Mouse (Mus musculus): ENCODE results near the gene Mecom. TPM values are rescaled to one million over a fixed set of nuclear protein-coding genes. Genes with fewer than 3 reads are reported as not detected.
"Not testable (repeated sequence)": the region's sequence is repeated elsewhere in the genome, so short reads cannot be mapped to it uniquely, and the experiment has no call there.

Mecom gene
- polyA plus RNA-seq, 1 experiment from 2014 or later: 68.8 TPM

GRCm38 (mm10) chr3:30428877-30429276 lies 118.9 kb downstream of the Mecom start:
- no peaks in the 10 kb centered on the region for H3K27me3 ChIP-seq

DNA sequence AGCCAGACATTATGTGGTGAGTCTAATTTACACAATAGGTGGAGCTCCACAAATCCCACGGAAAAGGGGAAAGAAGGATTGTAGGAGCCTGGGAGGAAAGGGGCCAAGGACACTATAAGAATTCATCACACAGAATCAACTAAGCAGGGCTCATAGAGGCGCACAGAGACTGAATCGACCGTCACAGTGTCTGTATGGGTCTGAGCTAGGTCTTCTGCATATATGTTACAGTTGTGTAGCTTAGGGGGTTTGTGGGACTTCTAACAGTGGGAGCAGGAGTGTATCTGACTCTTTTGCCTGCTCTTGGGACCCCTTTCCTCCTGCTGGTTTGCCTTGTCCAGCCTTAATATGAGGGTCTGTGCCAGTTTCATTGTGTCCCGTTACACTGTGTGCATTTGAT lies 123.8 kb downstream of the Mecom start:
- Histone ChIP-seq H3K36me3 (no peaks in the 10 kb centered on the region; the same call in 1 of the 2 replicates), H3K4me1 (0 out of 2 replicates have a peak, but pooled peaks cover 4% of the 10 kb centered on the region), H3K9ac (no peak overlapping the region), H3K27me3 (no peaks in the 10 kb centered on the region), H3K4me2 (no peak overlapping the region), H3K4me3 (no peak overlapping the region), H3K27ac (no peak overlapping the region), H3K9me3 (no peaks in the 10 kb centered on the region)
- no peak for ATAC-seq (ENCODE audit: borderline replicate concordance, extremely low read depth, low FRiP score, low TSS enrichment)
- 87% methylated on average over 5 of the region's 5 CpGs for WGBS

More at GRCm38 (mm10) chr3:30428877-30429276, 118.9 kb downstream of the Mecom start:
- no peak for ATAC-seq (ENCODE audit: borderline replicate concordance, extremely low read depth, low FRiP score, low TSS enrichment)
- H3K27ac ChIP-seq: no peak overlapping the region
- no peaks in the 10 kb centered on the region for H3K9me3 ChIP-seq
- no peak overlapping the region for H3K9ac ChIP-seq
- no peak overlapping the region for H3K4me3 ChIP-seq
- H3K4me2 ChIP-seq: no peak overlapping the region
- WGBS: 66% methylated on average over 5 of the region's 5 CpGs
- H3K36me3 ChIP-seq: no peaks in the 10 kb centered on the region; the same call in 1 of the 2 replicates
- H3K4me1 ChIP-seq: no peaks in the 10 kb centered on the region

- not testable (repeated sequence) for ATAC-seq (ENCODE audit: borderline replicate concordance, extremely low read depth, low FRiP score, low TSS enrichment); H3K27ac ChIP-seq
Measured at GRCm38 (mm10) chr3:30421948-30422347, 125.9 kb downstream of the Mecom start.

GRCm38 (mm10) chr3:30420899-30421298 lies 126.9 kb downstream of the Mecom start:
- Histone ChIP-seq H3K9me3 (no peaks in the 10 kb centered on the region), H3K27me3 (no peaks in the 10 kb centered on the region), H3K4me3 (no peak overlapping the region), H3K4me2 (no peak overlapping the region), H3K9ac (no peak overlapping the region), H3K27ac (no peak overlapping the region), H3K4me1 (peaks cover 15% of the 10 kb centered on the region; the same call in 1 of the 2 replicates), H3K36me3 (no peaks in the 10 kb centered on the region; the same call in 1 of the 2 replicates)
- ATAC-seq (ENCODE audit: borderline replicate concordance, extremely low read depth, low FRiP score, low TSS enrichment): no peak
- 75% methylated on average over 5 of the region's 5 CpGs for WGBS

More at GRCm38 (mm10) chr3:30421948-30422347, 125.9 kb downstream of the Mecom start:
- not testable (repeated sequence) for H3K36me3 ChIP-seq, H3K9me3 ChIP-seq, H3K9ac ChIP-seq, H3K4me3 ChIP-seq, H3K27me3 ChIP-seq, H3K4me2 ChIP-seq
- WGBS: 98% methylated on average over 4 of the region's 4 CpGs
- peaks cover 15% of the 10 kb centered on the region; the same call in 1 of the 2 replicates for H3K4me1 ChIP-seq

DNA sequence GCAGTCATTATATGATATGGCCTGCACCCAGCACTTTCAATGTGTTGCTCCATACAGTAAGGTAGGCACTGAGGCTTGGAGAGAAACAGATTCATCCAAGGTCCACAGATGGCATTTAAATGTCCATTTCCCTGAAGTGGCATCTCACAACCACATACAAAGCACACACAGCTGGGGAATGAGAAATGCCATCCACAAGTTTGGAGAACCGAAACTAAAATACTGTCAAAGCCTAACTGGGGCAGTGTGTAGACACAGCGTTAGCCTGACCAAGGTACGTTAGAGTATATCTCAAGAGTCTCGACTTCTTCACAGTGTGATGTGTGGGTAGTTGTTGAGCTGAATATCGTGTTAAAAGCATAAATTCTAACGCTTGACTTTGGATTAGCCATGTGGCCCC lies 133.6 kb downstream of the Mecom start:
- no peak overlapping the region for H3K4me2 ChIP-seq

GRCm38 (mm10) chr3:30410778-30411177 lies 137.0 kb downstream of the Mecom start:
- H3K36me3 ChIP-seq: no peaks in the 10 kb centered on the region
- no peaks in the 10 kb centered on the region for H3K9me3 ChIP-seq
- 0 out of 2 replicates have a peak, but pooled peaks cover 2% of the 10 kb centered on the region for H3K4me1 ChIP-seq
- no peak overlapping the region for H3K4me2 ChIP-seq
- WGBS: 64% methylated on average over 4 of the region's 4 CpGs
- no peak overlapping the region for H3K27ac ChIP-seq
- no peak overlapping the region for H3K9ac ChIP-seq
- ATAC-seq (ENCODE audit: borderline replicate concordance, extremely low read depth, low FRiP score, low TSS enrichment): no peak
- H3K4me3 ChIP-seq: no peak overlapping the region
- H3K27me3 ChIP-seq: no peaks in the 10 kb centered on the region

More for the DNA sequence above, 133.6 kb downstream of the Mecom start:
- Histone ChIP-seq H3K4me1 (peaks cover 14% of the 10 kb centered on the region; the same call in 1 of the 2 replicates), H3K9ac (no peak overlapping the region), H3K9me3 (no peaks in the 10 kb centered on the region), H3K36me3 (no peaks in the 10 kb centered on the region), H3K4me3 (no peak overlapping the region), H3K27ac (no peak overlapping the region), H3K27me3 (no peaks in the 10 kb centered on the region)
- ATAC-seq (ENCODE audit: borderline replicate concordance, extremely low read depth, low FRiP score, low TSS enrichment): no peak
- WGBS: 79% methylated on average over 6 of the region's 6 CpGs

- WGBS: 71% methylated on average over 4 of the region's 4 CpGs
- no peak overlapping the region for H3K4me2 ChIP-seq
- no peaks in the 10 kb centered on the region for H3K4me1 ChIP-seq
- no peak for ATAC-seq (ENCODE audit: borderline replicate concordance, extremely low read depth, low FRiP score, low TSS enrichment)
- H3K4me3 ChIP-seq: no peak overlapping the region
- H3K27ac ChIP-seq: no peak overlapping the region
- no peaks in the 10 kb centered on the region for H3K9me3 ChIP-seq
- no peaks in the 10 kb centered on the region for H3K36me3 ChIP-seq
- H3K27me3 ChIP-seq: no peaks in the 10 kb centered on the region
- H3K9ac ChIP-seq: no peak overlapping the region
Measured at GRCm38 (mm10) chr3:30404821-30405220, 143.0 kb downstream of the Mecom start.

GRCm38 (mm10) chr3:30398911-30399310 lies 148.9 kb downstream of the Mecom start:
- no peak overlapping the region for H3K9ac ChIP-seq
- H3K4me1 ChIP-seq: no peaks in the 10 kb centered on the region
- H3K27me3 ChIP-seq: no peaks in the 10 kb centered on the region
- no peak for ATAC-seq (ENCODE audit: borderline replicate concordance, extremely low read depth, low FRiP score, low TSS enrichment)
- H3K4me3 ChIP-seq: no peak overlapping the region
- 54% methylated on average over 7 of the region's 7 CpGs for WGBS
- no peak overlapping the region for H3K4me2 ChIP-seq
- no peaks in the 10 kb centered on the region for H3K36me3 ChIP-seq
- H3K27ac ChIP-seq: no peak overlapping the region
- H3K9me3 ChIP-seq: no peaks in the 10 kb centered on the region

DNA sequence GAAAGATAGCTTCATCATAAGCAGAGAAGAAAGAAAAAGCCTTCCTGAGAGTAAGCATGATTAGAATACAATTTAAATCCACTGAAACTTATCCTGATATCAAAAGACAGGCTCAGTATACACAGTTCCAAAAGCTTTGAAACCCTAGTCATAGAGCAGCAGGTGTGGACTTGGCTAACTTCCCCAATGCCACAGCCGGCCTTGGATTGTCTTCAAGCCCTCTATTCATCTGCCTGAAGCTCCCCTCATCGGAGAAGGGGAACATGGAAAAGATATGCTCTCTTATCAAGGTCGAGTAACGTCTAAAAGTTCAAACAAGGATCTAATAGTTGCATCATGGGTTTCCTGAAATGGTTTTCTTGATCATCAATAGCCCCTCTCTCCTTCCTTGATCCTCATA lies 152.9 kb downstream of the Mecom start:
- H3K9me3 ChIP-seq: no peaks in the 10 kb centered on the region
- H3K27ac ChIP-seq: no peak overlapping the region
- no peak overlapping the region for H3K9ac ChIP-seq
- no peaks in the 10 kb centered on the region for H3K36me3 ChIP-seq
- H3K4me1 ChIP-seq: peaks cover 19% of the 10 kb centered on the region
- no peaks in the 10 kb centered on the region for H3K27me3 ChIP-seq
- 65% methylated on average over 4 of the region's 4 CpGs for WGBS
- ATAC-seq (ENCODE audit: borderline replicate concordance, extremely low read depth, low FRiP score, low TSS enrichment): no peak
- no peak overlapping the region for H3K4me2 ChIP-seq
- H3K4me3 ChIP-seq: no peak overlapping the region

GRCm38 (mm10) chr3:30392662-30393061 lies 155.1 kb downstream of the Mecom start:
- no peaks in the 10 kb centered on the region for H3K9me3 ChIP-seq
- H3K27me3 ChIP-seq: no peaks in the 10 kb centered on the region
- H3K4me1 ChIP-seq: peaks cover 19% of the 10 kb centered on the region
- ATAC-seq (ENCODE audit: borderline replicate concordance, extremely low read depth, low FRiP score, low TSS enrichment): no peak
- H3K4me2 ChIP-seq: no peak overlapping the region
- H3K9ac ChIP-seq: no peak overlapping the region
- no peak overlapping the region for H3K4me3 ChIP-seq
- WGBS: 52% methylated on average over 4 of the region's 4 CpGs
- H3K36me3 ChIP-seq: no peaks in the 10 kb centered on the region
- no peak overlapping the region; the same call in 1 of the 2 replicates for H3K27ac ChIP-seq

DNA sequence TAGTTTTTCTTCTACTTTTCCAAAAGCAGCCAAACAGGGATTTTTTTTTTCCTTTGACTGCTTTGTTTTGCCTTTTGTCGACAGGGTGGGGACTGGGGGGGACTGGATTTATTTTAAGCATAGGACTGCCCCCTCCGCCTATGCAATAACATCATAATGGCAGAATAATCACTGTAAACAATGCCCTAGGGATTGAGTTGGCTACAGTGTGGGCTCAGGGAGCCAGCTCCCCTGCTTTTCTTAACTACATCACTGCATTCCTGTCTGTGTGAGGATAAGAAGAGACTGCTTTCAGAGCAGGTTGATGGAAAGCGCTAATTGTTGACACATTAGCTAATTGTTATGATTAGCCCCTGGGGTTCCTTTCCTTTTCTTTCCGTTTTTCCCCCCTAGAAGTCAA lies 155.6 kb downstream of the Mecom start:
- Histone ChIP-seq H3K4me2 (no peak overlapping the region), H3K9ac (no peak overlapping the region), H3K36me3 (no peaks in the 10 kb centered on the region), H3K4me3 (no peak overlapping the region), H3K9me3 (no peaks in the 10 kb centered on the region), H3K4me1 (peaks cover 19% of the 10 kb centered on the region), H3K27me3 (no peaks in the 10 kb centered on the region), H3K27ac (peak overlapping the region; percentile 6; the same call in 1 of the 2 replicates)
- WGBS: 22% methylated on average over 4 of the region's 4 CpGs
- no peak for ATAC-seq (ENCODE audit: borderline replicate concordance, extremely low read depth, low FRiP score, low TSS enrichment)

DNA sequence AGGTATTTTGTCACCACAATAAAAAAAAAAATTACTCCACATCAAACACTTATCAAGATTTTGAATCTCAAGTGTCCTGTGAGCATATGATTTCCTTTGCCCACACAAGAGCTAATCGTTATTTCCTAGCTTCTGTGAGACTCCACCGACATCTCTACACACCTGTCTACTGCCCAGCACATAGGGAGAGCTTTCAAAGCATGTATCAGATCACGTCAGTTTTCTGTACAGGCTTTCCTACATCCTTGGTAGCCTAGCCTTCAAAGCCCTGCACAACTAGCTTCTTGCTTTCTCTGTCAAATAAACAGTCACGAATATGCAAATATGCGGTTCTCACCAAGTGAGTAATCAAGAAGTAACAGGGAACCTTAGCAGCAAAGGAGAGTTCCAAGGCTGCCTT lies 157.5 kb downstream of the Mecom start:
- WGBS: 66% methylated on average over 5 of the region's 5 CpGs
- Histone ChIP-seq H3K27me3 (no peaks in the 10 kb centered on the region), H3K9me3 (no peaks in the 10 kb centered on the region), H3K4me3 (no peak overlapping the region), H3K36me3 (no peaks in the 10 kb centered on the region), H3K9ac (no peak overlapping the region), H3K27ac (no peak overlapping the region), H3K4me1 (peaks cover 19% of the 10 kb centered on the region), H3K4me2 (no peak overlapping the region)
- ATAC-seq (ENCODE audit: borderline replicate concordance, extremely low read depth, low FRiP score, low TSS enrichment): no peak

GRCm38 (mm10) chr3:30380273-30380672 lies 167.5 kb downstream of the Mecom start:
- ATAC-seq (ENCODE audit: borderline replicate concordance, extremely low read depth, low FRiP score, low TSS enrichment): no peak
- Histone ChIP-seq H3K27me3 (no peaks in the 10 kb centered on the region), H3K4me1 (no peaks in the 10 kb centered on the region), H3K4me2 (no peak overlapping the region), H3K9ac (no peak overlapping the region), H3K36me3 (no peaks in the 10 kb centered on the region), H3K27ac (no peak overlapping the region), H3K4me3 (no peak overlapping the region), H3K9me3 (no peaks in the 10 kb centered on the region)
- WGBS: 39% methylated on average over 4 of the region's 4 CpGs
